Mouse (Mus musculus): ENCODE data around the gene 1700017B05Rik. TPM values are rescaled to one million over a fixed set of nuclear protein-coding genes. Genes with fewer than 3 reads are reported as not detected.
"Not testable (repeated sequence)": the region's sequence is repeated elsewhere in the genome, so short reads cannot be mapped to it uniquely, and the experiment has no call there.

1700017B05Rik gene
- polyA plus RNA-seq, 3 experiments from 2014 or later: 15.1 to 27.5 (median 19.5) TPM

GRCm38 (mm10) chr9:57244106-57244685, 18.2 kb downstream of the 1700017B05Rik start:
- ATAC-seq: no peak

GRCm38 (mm10) chr9:57242916-57243315, 19.5 kb downstream of the 1700017B05Rik start:
- no peak for ATAC-seq

- ATAC-seq: no peak
Observed at GRCm38 (mm10) chr9:57241111-57241510, 21.3 kb downstream of the 1700017B05Rik start.

GRCm38 (mm10) chr9:57238220-57238619, 24.2 kb downstream of the 1700017B05Rik start:
- ATAC-seq: no peak

GRCm38 (mm10) chr9:57237705-57238104, 24.7 kb downstream of the 1700017B05Rik start:
- no peak for ATAC-seq

GRCm38 (mm10) chr9:57236256-57236655, 26.2 kb downstream of the 1700017B05Rik start, which contains the start of gene Trcg1:
Gene Trcg1 (plus strand): TSS chr9:57236556.
- ATAC-seq: no peak

GRCm38 (mm10) chr9:57233767-57234166, 28.6 kb downstream of the 1700017B05Rik start:
- no peak for ATAC-seq

- ATAC-seq: no peak
Observed at GRCm38 (mm10) chr9:57233142-57233541, 29.3 kb downstream of the 1700017B05Rik start.

GRCm38 (mm10) chr9:57232341-57232940, 30.0 kb downstream of the 1700017B05Rik start:
- ATAC-seq: no peak

- ATAC-seq: no peak
Observed at GRCm38 (mm10) chr9:57231536-57232255, 30.7 kb downstream of the 1700017B05Rik start.

- ATAC-seq: no peak
Observed at GRCm38 (mm10) chr9:57230146-57230783, 32.1 kb downstream of the 1700017B05Rik start.

GRCm38 (mm10) chr9:57229726-57230125, 32.7 kb downstream of the 1700017B05Rik start:
- no peak for ATAC-seq

GRCm38 (mm10) chr9:57228186-57228585, 34.2 kb downstream of the 1700017B05Rik start:
- ATAC-seq: no peak

- no peak for ATAC-seq
Observed at GRCm38 (mm10) chr9:57227203-57227602, 35.2 kb downstream of the 1700017B05Rik start.

GRCm38 (mm10) chr9:57226628-57227122, 35.7 kb downstream of the 1700017B05Rik start:
- not testable (repeated sequence) for ATAC-seq

- no peak for ATAC-seq
Observed at GRCm38 (mm10) chr9:57225780-57226627, 36.4 kb downstream of the 1700017B05Rik start.

- ATAC-seq: no peak
Observed at GRCm38 (mm10) chr9:57223341-57223740, 39.1 kb downstream of the 1700017B05Rik start.

- ATAC-seq: no peak
Observed at GRCm38 (mm10) chr9:57220356-57220755, 42.1 kb downstream of the 1700017B05Rik start.

- ATAC-seq: no peak
Observed at GRCm38 (mm10) chr9:57219511-57219910, 42.9 kb downstream of the 1700017B05Rik start.

- no peak for ATAC-seq
Observed at GRCm38 (mm10) chr9:57218776-57219175, 43.6 kb downstream of the 1700017B05Rik start.

GRCm38 (mm10) chr9:57217220-57217619, 45.2 kb downstream of the 1700017B05Rik start:
- no peak for ATAC-seq

- no peak for ATAC-seq
Observed at GRCm38 (mm10) chr9:57214500-57214899, 47.9 kb downstream of the 1700017B05Rik start.

All from inflammation-experienced regulatory T-cells, adult 6 months (primary cell).